Mouse (Mus musculus) frontal cortex, postnatal 10 days (tissue): ENCODE data around the gene Oxld1.
"Not testable (repeated sequence)": the region's sequence is repeated elsewhere in the genome, so short reads cannot be mapped to it uniquely, and the experiment has no call there.

Source experiments
- DNase-seq, 2 experiments: peaks; one replicate each; pipeline ENCODE4 v3.0.0; 2022; ENCODE audit warnings: low spot score in 2 of 2, mixed read lengths in 1 of 2

Oxld1 gene

GRCm38 (mm10) chr11:120423569-120424295 is 34.1 kb downstream of the Oxld1 start:
- DNase-seq: peak in 1 of 2 experiments; percentile 39

GRCm38 (mm10) chr11:120422651-120423568 is 35.0 kb downstream of the Oxld1 start:
- DNase-seq: no peak

- no peak for DNase-seq
These were observed 39.3 kb downstream of the Oxld1 start for GRCm38 (mm10) chr11:120418592-120418991.

- DNase-seq: no peak
These were observed 40.0 kb downstream of the Oxld1 start for GRCm38 (mm10) chr11:120417852-120418251.

GRCm38 (mm10) chr11:120413621-120414020 is 44.2 kb downstream of the Oxld1 start:
- not testable (repeated sequence) for DNase-seq
